Mouse (Mus musculus) v-Abl transformed pro-B cells (cell line): ENCODE results near the gene Zfp575.

ENCODE experiments used
- in situ Hi-C, 2 experiments: fragments of 400-800 bp; cut with MboI; formaldehyde crosslinking; loops; one replicate each; pipeline ENCODE4 v1.15.1; 2025; ENCODE audit not compliant: unreplicated experiment in 2 of 2

The Zfp575 gene

DNA sequence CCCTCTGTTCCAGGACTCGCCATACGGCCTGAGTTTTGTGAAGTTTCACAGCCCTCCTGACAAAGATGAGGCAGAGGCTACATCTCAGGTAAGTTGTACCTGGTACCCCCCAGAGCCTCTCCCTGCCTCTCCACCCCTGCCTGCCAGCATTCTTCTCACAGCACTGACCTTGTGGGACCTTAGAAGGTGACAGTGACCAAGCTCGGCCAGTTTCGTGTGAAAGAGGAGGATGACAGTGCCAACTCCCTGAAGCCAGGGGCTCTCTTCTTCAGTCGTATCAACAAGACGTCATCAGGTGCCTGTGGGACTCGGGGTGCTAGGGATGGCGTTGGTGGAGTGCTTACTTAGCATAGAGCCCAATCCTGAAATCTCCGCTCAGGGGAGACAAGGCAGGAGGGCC lies 21.2 kb downstream of the Zfp575 start:
- in situ Hi-C loops, result loop anchor here (5.0 to 25.0 kb wide), 5 partner anchors 34 to 1146 kb away; partner anchors contain the start of genes Irgq (in 2 of the 2), AC161166.1 (in 1 of the 2), B3gnt8 (in 1 of the 2) and Ccdc97 (in 1 of the 2)

DNA sequence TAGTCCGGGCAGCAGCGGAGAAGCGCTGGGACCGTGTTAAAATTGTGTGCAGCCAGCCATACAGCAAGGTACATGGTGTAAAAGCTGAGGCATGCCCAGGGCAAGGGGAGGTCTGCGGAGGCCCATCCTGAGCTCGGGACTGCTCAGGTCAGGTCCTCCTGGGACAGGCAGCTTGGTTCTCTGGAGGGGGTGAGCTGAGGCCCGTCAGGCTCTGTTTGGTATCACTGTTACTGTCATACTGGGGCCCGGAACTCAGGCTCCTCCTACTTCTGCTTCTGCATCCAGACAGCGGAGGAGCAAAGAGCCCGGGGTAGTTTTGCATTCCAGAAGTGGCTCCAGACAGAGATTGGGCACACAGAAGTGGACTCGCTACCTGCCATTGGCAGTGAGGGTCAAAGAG lies 21.8 kb downstream of the Zfp575 start:
- in situ Hi-C loops, result loop anchor here (5.0 to 25.0 kb wide), 5 partner anchors 33 to 1147 kb away; partner anchors contain the start of genes Irgq (in 2 of the 2), AC161166.1 (in 1 of the 2), B3gnt8 (in 1 of the 2) and Ccdc97 (in 1 of the 2)

DNA sequence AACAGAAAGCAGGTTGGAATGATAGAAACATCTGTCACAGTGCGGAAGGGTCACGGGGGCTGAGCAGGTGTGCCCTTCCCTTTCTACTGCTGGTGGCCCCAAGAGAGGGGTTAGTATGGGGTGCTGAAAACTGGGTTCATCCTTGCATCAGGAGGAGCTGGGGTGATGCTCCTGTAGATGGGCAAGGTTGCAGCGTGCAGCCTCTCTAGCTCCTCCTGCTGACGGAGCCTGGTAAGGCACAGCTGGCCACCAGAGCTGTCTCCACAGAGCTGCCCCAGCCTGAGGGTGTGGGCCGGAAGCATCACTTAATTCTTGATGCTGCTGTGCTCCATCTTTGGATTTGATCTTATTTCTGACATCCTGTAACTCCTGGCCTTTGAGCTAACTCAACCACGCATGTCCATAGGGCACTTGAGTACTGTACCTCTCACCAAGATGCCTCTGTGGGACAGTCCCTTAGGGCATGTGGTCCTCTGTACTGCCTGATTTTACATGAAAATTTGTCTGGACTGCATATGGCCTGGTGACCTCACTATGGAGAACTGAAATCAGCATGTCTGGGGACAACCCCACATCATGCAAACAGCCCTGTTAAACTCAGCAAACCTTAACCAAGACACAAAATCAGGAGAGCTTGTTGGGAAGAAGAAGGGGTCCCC lies 22.7 kb downstream of the Zfp575 start:
- in situ Hi-C loops, result loop anchor here (5.0 to 25.0 kb wide), 5 partner anchors 32 to 1148 kb away; partner anchors contain the start of genes Irgq (in 2 of the 2), AC161166.1 (in 1 of the 2), B3gnt8 (in 1 of the 2) and Ccdc97 (in 1 of the 2)

DNA sequence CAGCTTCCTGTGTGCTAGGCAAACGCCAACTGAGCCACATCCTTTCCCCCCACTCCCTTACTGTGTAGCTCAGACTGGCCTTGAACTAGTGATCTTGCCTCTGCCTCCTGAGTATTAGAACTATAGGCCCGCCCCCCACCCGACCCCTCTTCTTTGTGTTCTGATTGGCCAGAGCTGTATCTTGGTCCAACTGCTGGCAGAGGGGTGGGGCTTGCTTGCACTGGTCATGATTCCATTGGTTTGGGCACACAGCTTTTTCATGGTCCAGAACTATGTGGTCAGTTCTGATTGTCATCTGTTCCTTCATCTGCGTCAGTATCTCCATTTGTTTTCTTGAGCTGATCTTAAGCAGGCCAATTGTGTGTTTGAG lies 23.6 kb downstream of the Zfp575 start:
- in situ Hi-C loops, result loop anchor here (10.0 to 25.0 kb wide), 4 partner anchors 49 to 1148 kb away; partner anchors contain the start of genes AC161166.1 (in 1 of the 2), B3gnt8 (in 1 of the 2), Ccdc97 (in 1 of the 2) and Pafah1b3 (in 1 of the 2)

DNA sequence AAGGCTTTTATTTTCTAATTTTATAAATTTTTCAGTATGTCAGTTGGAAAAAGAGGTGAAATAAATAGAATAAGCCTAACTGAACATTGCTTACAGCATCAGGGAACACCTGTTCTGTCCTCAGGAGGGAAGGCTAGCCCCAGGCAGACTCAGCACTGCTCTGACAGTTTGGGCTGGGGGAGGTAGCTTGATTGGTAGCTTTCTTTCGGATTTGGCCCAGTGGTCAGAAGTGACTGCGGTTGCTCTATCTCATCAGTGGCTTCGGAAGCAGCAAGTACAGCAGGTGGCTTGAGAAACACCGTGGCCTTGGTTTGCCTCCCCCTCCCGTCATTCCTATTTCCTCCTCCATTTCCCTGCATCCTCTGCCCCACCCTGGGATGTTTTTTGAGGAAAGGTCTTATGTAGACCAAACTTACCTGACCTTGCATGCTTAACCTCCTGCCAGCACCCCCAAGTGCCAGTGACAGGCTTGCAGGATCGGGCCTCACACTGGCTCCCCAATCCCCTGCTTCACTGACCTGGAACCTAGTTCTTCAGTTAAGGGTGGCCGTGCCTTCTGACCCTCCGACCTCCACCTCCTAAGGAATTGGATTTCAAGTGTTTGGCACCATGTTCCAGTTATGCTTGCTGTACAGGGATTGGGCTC lies 24.1 kb downstream of the Zfp575 start:
- in situ Hi-C loops, result loop anchor here (10.0 to 25.0 kb wide), 4 partner anchors 49 to 1149 kb away; partner anchors contain the start of genes AC161166.1 (in 1 of the 2), B3gnt8 (in 1 of the 2), Ccdc97 (in 1 of the 2) and Pafah1b3 (in 1 of the 2)

DNA sequence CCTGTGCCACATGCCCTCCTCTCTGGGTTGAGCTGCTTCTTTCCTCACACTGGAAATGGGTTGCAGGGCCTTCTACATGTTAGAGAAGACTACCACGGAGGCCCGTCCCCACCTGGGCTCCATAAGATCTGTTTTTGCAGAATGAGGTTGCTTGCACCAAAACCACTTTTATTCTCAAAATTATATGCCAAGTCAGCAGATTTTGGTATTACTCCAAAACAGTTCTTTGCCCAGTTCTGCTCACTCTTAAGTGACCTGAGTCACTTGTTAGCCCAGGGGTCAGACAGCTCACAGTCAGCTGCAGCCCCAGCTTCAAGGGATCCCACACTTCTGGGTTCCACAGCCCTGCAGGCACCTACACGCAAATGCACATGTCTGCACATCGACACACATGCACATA lies 26.0 kb downstream of the Zfp575 start:
- in situ Hi-C loops, result loop anchor here (10.0 to 25.0 kb wide), 4 partner anchors 47 to 1151 kb away; partner anchors contain the start of genes AC161166.1 (in 1 of the 2), B3gnt8 (in 1 of the 2), Ccdc97 (in 1 of the 2) and Pafah1b3 (in 1 of the 2)

DNA sequence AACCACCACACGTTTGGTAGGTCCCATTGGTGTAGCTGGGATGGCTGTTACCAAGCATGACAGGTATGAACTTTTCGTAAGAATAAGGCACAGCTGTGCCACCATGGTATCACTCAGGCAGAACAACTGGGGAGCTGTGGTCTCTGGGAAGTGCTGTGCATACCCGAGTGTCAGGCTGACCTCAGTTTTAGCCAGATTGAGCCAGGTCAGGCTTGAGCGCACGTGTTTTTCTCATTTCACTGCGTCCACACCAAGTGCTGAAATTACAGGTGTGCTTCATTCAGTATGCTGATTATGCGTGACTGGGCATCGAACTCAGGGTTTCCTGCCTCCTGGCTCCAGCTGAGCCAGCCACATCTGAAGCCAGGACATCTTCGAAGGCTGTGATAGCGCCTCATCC lies 31.7 kb downstream of the Zfp575 start:
- in situ Hi-C loops, result loop anchor here in 1 of 2 experiments (10.0 to 25.0 kb wide), 4 partner anchors 349 to 1157 kb away; partner anchors contain the start of genes Arhgef1, B3gnt8, Ccdc97 and Pafah1b3

DNA sequence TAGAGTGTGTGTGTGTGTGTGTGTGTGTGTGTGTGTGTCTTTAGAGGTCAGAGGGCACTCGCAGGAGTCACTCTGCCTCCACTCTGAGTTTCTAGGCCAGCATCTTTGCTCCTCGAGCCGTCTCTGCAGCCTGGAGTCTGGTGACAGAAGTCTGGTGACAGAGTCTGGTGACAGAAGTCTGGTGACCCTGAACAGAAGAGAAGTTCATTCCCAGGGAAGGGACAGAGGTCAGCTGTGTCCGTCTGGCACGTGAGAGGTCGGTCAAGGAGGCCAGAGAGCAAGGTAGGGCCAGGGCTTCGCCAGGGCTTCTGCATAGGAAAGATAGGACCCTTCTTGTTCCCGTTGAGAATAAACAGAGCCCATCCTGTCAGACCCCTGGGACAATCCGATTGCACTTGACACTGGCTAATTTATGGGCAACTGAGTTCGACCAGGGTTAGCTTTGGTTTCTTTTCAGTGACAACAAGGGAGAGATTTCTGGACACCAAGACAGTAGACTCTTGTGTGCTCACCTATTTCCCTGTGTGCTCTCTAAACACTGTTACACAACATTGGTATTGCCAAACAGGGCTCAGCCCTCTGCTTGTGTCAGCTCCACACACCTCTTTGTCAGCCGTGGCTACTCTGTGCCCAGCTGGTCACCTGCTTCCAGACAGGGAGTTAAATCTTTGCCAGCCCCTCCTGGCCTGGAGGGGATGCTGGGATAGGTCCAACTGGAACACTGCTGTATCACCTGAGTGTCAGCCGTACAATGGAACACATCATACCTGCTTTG lies 35.3 kb downstream of the Zfp575 start:
- in situ Hi-C loops, result loop anchor here in 1 of 2 experiments (10.0 to 25.0 kb wide), 4 partner anchors 353 to 1160 kb away; partner anchors contain the start of genes Arhgef1, B3gnt8, Ccdc97 and Pafah1b3

DNA sequence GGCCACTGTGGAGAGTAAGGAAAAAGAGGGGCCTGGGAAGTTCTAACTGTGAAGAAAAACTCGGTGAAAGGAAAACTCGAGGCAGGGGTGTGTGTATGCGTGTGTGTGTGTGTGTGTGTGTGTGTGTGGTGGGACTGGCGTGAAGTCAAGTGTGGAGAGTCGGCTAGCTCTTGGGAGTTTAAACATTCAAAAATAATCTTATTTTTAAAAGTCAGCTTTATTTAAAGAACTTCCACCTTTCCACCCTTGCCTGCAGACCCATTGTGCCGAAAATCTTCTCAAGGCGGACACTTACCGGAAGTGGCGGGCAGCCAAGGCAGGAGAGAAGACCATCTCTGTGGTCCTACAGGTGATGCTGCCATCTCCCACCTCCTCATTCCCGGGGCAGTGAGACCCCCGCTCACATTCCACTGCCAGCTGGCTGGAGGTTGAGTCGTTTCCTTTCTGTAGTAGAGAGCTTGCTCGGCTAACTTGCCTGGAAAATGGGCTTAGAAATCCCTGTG lies 39.9 kb downstream of the Zfp575 start:
- in situ Hi-C loops, result no loop called here

DNA sequence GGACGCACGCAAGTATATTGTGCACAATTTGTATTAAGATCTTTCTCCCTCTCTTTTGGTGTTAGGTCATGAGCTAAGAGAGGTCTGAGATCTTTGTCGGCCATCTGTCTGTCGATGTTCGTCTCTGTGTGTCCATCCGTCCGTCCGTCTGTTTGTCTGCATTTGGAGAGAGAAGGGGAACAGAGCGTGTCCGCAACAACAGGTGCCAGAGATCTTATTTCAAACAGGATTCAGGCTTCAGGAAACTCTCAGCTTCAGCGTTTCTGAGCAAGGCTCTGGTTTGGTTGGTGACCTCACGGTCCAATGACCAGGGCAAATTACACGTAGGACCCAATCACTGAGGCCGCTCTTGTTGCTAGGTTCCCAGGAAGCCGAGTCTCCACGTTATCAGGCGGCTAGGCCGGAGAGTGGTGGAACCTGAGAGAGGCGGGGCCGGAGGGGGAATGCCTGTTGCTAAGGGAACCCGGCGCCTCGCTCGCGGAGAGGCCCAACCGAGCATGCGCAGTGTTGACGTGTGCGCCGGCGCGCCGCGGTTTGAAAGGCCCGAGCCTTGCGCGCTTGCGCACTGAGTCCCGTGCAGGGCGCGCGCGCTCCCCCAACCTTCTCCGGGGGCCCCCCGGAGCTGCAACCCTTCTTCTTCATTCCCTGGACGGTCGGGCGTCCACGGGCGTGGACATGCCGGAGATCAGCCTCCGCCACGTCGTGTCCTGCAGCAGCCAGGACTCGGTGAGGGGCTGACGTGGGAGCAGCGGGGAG lies 40.6 kb downstream of the Zfp575 start:
- in situ Hi-C loops, result no loop called here

DNA sequence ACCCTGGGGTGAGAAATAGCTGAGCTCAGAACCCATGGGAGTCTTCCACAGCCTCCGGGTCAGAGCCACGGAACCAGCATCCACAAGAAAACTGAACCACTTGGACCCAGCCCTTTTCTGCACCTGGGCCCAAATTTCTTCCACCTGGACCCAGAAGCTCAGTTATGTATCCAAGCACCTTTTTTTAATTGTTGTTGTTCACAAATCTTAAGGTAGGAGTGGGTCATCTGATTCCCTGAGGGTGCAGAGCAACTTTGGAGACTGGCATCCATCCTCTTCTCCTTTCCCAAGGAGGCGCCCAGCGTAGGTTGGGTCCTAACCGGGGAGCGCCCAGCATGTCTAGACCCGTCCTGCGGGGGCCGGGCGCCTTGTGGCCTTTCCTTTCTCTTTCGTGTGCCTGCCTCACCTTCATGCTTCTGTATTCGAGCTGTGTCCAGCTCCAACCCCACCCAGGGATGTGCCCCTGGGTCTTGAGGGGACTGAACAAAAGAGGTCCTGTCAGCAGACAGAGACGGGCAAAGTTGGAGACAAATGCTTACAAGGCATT lies 41.3 kb downstream of the Zfp575 start, which contains the start of the genes Pinlyp and Xrcc1:
TSS of gene Pinlyp (minus strand) at position 51 of the 547 bp plus-strand sequence.
TSS of gene Xrcc1 (plus strand) at position 222 of the 547 bp plus-strand sequence.
- in situ Hi-C loops, result no loop called here

DNA sequence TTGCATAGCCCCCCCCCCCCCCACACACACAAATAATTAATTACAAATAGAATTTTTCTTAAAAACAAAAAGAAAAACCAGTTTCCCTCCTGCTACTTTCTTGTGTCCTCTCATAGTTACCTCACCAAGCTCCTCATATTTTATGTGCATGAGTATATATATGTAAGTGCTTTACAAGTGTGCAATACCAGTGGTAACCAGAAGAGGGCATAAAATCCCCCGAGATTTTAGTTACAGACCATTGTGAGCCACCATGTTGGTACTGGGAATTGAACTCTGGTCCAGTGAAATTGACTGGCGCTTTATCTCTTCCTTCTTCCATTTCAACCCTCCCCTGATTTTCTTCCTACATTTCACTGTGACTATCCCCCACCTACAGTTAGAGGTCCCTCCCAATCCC lies 42.9 kb downstream of the Zfp575 start:
- in situ Hi-C loops, result no loop called here

DNA sequence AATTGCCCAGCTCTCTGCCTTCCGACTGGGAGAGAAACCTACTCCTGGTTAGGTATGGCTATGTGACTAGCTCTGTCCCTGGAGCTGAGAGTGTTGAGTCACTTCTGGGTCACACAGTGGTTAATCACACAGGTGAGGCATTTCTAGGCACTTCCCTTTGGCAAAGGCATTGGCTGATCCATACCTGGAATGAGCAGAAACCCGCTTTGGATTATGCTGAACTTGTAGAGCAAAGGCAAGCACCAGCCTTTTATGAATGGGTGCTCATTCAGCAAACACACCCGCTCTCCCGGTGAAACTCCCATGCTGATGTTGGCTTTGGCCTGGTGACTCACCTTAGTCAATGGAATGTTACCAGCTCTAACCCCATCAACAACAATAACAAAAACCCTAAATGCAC lies 47.8 kb downstream of the Zfp575 start:
- in situ Hi-C loops, result loop anchor here in 1 of 2 experiments (5.0 to 10.0 kb wide), 2 partner anchors 58 to 105 kb away; no protein-coding TSS in a partner anchor

DNA sequence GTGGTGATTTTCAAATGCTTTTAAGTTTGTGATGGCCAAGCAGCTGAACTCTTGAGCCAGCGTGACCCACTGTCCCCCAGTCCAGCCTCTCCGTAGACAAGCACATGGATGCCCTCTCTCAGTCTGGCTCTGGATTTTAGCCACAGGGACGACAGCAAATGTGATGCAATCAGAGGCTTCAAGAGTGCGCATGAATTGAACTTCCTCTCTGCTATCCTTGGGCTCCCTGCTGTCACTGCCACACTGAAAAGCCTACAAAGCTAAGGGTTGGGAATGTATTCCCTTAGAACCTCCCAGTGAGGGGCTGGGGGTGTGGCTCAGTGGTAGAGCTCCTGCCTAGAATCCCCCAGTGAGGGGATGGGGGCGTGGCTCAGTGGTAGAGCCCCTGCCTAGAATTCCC lies 48.7 kb downstream of the Zfp575 start:
- in situ Hi-C loops, result loop anchor here in 1 of 2 experiments (5.0 to 10.0 kb wide), 2 partner anchors 59 to 106 kb away; no protein-coding TSS in a partner anchor

DNA sequence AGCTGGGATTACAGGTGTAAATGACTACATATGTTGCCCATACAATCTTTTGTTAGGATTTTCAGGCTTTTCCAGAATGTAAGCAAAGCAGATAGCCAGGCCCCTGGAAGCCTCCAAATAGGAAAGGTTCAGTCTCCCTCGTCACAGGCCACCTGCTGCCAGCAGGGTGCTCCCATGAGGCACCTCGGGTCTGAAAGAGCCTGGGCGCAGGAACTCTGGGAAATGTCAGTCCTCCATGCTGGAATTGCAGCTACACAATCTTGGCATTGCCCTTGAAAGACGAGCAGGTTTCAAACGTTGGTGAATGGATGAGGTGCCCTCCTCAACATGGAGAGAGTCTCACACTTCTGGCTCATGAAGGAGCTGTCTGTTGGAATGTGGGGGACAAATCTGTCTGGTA lies 49.3 kb downstream of the Zfp575 start:
- in situ Hi-C loops, result loop anchor here in 1 of 2 experiments (5.0 to 10.0 kb wide), 2 partner anchors 59 to 107 kb away; no protein-coding TSS in a partner anchor

DNA sequence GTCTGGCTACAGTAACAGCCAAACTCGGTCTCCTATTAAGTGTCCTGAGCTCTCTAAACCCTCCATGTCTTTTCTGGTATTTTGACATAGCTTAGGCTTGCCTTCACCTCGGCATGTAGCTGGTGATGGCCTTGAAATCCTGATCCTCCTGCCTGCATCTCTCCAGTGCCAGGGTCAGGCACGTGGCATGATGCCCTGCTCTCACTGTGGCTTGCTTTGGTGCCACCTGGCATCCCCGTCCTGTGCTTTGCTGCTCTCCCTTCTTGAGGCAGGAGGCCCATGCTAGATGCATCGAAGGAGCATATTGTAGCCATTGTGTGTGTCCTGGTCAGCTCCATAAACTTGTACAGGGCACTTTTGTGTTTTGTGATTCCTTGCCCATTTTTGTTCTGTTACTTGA lies 49.9 kb downstream of the Zfp575 start:
- in situ Hi-C loops, result loop anchor here in 1 of 2 experiments (5.0 to 10.0 kb wide), 2 partner anchors 60 to 107 kb away; no protein-coding TSS in a partner anchor

DNA sequence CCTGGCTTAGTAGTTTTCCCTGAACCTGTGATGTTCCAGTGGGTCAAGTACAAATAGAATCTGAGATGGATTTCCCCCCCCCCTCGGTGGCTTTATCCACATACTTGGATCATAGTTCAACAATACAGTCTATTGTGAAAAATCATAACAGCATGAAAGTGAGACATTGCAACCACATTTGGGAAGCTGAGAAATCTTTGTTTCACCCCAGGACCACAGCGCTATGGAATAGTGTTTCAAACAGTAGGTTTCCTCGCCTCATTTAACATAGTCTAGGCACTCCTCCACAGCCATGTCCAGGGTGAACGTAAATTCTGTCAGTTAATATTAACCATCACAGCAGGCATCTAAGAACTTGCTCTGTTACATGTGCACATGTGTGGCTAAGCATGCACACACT lies 50.4 kb downstream of the Zfp575 start:
- in situ Hi-C loops, result loop anchor here in 1 of 2 experiments (5.0 to 10.0 kb wide), 2 partner anchors 60 to 108 kb away; no protein-coding TSS in a partner anchor

DNA sequence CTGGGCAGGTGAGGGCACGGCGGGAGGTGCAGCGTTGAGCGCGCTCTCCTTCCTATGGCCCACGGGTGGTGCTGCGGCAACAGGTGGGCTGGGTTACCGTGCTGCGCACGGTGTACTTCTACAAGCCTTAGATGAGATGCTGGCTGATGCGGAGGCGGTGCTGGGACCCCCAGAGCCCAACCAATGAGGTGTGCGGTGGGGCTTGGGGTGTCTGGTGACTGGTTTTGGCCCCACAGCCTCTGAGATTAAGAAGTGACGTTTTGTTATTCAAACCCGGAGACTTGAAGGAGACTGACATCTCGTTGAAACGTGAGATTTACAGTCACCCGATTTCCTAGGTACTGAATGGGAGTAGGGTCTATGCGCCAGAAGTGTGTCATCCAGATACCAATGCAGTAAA lies 53.1 kb downstream of the Zfp575 start:
- in situ Hi-C loops, result loop anchor here (5.0 to 10.0 kb wide), 4 partner anchors 33 to 123 kb away; no protein-coding TSS in a partner anchor
